8 mouse cellular contexts compared by ENCODE assay signal in the genomic region with DNA sequence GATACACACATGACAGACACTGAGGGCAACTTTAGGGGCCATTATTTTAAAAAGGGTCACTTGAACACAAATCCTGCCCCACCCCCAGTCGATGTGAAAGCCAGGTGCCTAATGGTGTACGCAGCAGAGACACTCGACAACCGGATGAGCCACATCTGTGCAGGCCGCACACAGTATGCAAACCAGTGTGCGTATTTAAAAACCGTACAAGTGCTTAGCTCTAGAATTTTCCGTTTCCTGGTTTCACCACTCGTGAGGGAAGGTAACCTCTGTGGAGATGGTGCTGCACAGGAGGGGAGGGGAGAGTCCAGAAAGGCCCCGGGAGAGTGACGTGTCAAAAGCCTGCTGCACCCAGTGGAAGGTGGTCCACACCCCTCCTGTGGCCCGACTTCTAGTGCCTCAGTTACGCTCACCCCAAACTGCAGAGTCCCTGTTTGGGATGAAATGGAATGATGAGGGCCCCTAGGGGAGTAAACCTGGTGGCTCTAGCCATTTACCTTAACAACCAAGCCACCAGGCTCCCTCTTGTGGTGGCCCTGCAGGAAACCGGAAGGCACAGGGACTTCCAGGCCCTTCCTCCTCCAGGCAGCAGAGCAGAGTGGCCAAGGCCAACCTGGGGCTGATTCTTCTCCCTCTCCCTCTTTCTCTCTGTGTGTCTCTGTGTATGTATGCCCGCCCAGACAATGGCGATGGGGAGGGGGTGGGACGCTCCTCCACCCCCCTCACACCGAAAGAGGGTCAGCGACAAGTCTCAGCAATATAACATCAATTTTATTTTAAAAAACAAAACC. TPM values are rescaled to one million over a fixed set of nuclear protein-coding genes. Genes with fewer than 3 reads are reported as not detected.
A peak's percentile ranks its signal among the peaks of the same experiment; 100 is the strongest.
DNase-seq lines count a peak whose midpoint lies in the region; ATAC-seq lines count a peak whose summit lies in the region.

No protein-coding gene starts in this region.

- no peaks in the 10 kb centered on the region for H3K27me3 ChIP-seq in forebrain, embryonic 14.5 days (replicated peaks; ENCODE audit: control insufficient read depth, insufficient read depth, low read length)
- H3K27me3 ChIP-seq in forebrain, embryonic 13.5 days, result no peaks in the 10 kb centered on the region

- H3K36me3 ChIP-seq in forebrain, embryonic 14.5 days (ENCODE audit: control insufficient read depth, insufficient read depth, low read length), result peaks cover 46% of the 10 kb centered on the region
- peaks cover 55% of the 10 kb centered on the region for H3K36me3 ChIP-seq in forebrain, embryonic 13.5 days (ENCODE audit: poor library complexity, severe bottlenecking)

- H3K9me3 ChIP-seq in forebrain, embryonic 14.5 days (replicated peaks; ENCODE audit: control insufficient read depth, low read length), result no peaks in the 10 kb centered on the region
- H3K9me3 ChIP-seq in forebrain, embryonic 13.5 days (replicated peaks), result no peaks in the 10 kb centered on the region

- no peak overlapping the region for H3K9ac ChIP-seq in forebrain, embryonic 14.5 days (ENCODE audit: low read length)
- no peak overlapping the region for H3K9ac ChIP-seq in forebrain, embryonic 13.5 days

- DNase-seq in forebrain, embryonic 14.5 days (ENCODE audit: low spot score), result peak; percentile 32
- peak; percentile 69 for DNase-seq in 3T3-L1 (ENCODE audit: low read depth, low spot score)
- peak; percentile 75 for DNase-seq in adrenal gland, postnatal 14 days
- peak; percentile 70 to 80 for DNase-seq in kidney, postnatal 25 days
- peak; percentile 43 for DNase-seq in thymus, postnatal 14 days
- DNase-seq in cerebellum, postnatal 36 days, result no peak
- no peak for DNase-seq in urinary bladder, postnatal 10 days (ENCODE audit: low spot score)

- no peak overlapping the region for H3K4me2 ChIP-seq in forebrain, embryonic 14.5 days (ENCODE audit: low read length)
- no peak overlapping the region for H3K4me2 ChIP-seq in forebrain, embryonic 13.5 days

- no peak overlapping the region for H3K27ac ChIP-seq in forebrain, embryonic 14.5 days (ENCODE audit: low read depth, low read length)
- no peak overlapping the region for H3K27ac ChIP-seq in forebrain, embryonic 13.5 days

- WGBS in forebrain, embryonic 14.5 days, result 78% methylated on average over 19 of the region's 19 CpGs
- 76% methylated on average over 19 of the region's 19 CpGs for WGBS in forebrain, embryonic 13.5 days

- no peak overlapping the region for H3K4me3 ChIP-seq in forebrain, embryonic 14.5 days (ENCODE audit: low read depth, low read length)
- no peak overlapping the region for H3K4me3 ChIP-seq in forebrain, embryonic 13.5 days

- no peak for ATAC-seq in forebrain, embryonic 14.5 days
- no peak for ATAC-seq in forebrain, embryonic 13.5 days

- H3K4me1 ChIP-seq in forebrain, embryonic 14.5 days (ENCODE audit: control insufficient read depth, insufficient read depth, low read length), result no peaks in the 10 kb centered on the region
- H3K4me1 ChIP-seq in forebrain, embryonic 13.5 days, result no peaks in the 10 kb centered on the region

RNA-seq across cellular contexts. Expression of gene Slc25a34, which starts 1.6 kb away (rescaled TPM):
- 0.07 TPM in 1 of 2 replicates, not detected in the other for polyA plus RNA-seq in forebrain, embryonic 14.5 days (2014; fragmentation: Nextera tagmentation; extraction: Ambion mirVana)
- 0.08 and 0.13 TPM in 2 replicates for polyA plus RNA-seq in forebrain, embryonic 13.5 days (2015; fragmentation: Nextera tagmentation; extraction: Ambion mirVana)
- total RNA-seq in adrenal gland, postnatal 14 days (2021), result 31.9 and 32.5 TPM in 2 replicates

RNA-seq across cellular contexts. Expression of gene Tmem82, which starts 6.7 kb away (rescaled TPM):
- polyA plus RNA-seq in forebrain, embryonic 14.5 days (2014; fragmentation: Nextera tagmentation; extraction: Ambion mirVana), result 0.12 TPM in 1 of 2 replicates, not detected in the other
- 0.17 TPM in 1 of 2 replicates, not detected in the other for polyA plus RNA-seq in forebrain, embryonic 13.5 days (2015; fragmentation: Nextera tagmentation; extraction: Ambion mirVana)
- total RNA-seq in adrenal gland, postnatal 14 days (2021), result 9.7 and 9.9 TPM in 2 replicates

RNA-seq across cellular contexts. Expression of gene Fblim1, which starts 19.3 kb away (rescaled TPM):
- polyA plus RNA-seq in forebrain, embryonic 14.5 days (2014; fragmentation: Nextera tagmentation; extraction: Ambion mirVana), result 15.1 and 19.7 TPM in 2 replicates
- polyA plus RNA-seq in forebrain, embryonic 13.5 days (2015; fragmentation: Nextera tagmentation; extraction: Ambion mirVana), result 11.1 and 13.9 TPM in 2 replicates
- total RNA-seq in adrenal gland, postnatal 14 days (2021), result 11.0 and 13.2 TPM in 2 replicates

RNA-seq across cellular contexts. Expression of gene Plekhm2, which starts 39.5 kb away (rescaled TPM):
- polyA plus RNA-seq in forebrain, embryonic 14.5 days (2014; fragmentation: Nextera tagmentation; extraction: Ambion mirVana), result 3.6 and 3.9 TPM in 2 replicates
- polyA plus RNA-seq in forebrain, embryonic 13.5 days (2015; fragmentation: Nextera tagmentation; extraction: Ambion mirVana), result 6.1 and 7.2 TPM in 2 replicates
- total RNA-seq in adrenal gland, postnatal 14 days (2021), result 37.3 and 48.5 TPM in 2 replicates

Comparison
In these comparisons a context has a peak if more than half of its experiments do, and no peak if none do; other contexts are left out.
1. DNase-seq: peak in forebrain, embryonic 14.5 days (single experiment), 3T3-L1 (single experiment), adrenal gland, postnatal 14 days (single experiment), kidney, postnatal 25 days (2 of 2) and thymus, postnatal 14 days (single experiment); none in cerebellum, postnatal 36 days (0 of 2) and urinary bladder, postnatal 10 days (single experiment).